Mouse (Mus musculus) cerebellum, adult 2 months (tissue): Measurements from ENCODE around the gene Gsg1l. TPM values are rescaled to one million over a fixed set of nuclear protein-coding genes. Genes with fewer than 3 reads are reported as not detected.

ENCODE experiments used
- DNase-seq, 2 experiments: peaks; one replicate each; pipeline ENCODE4 v3.0.0; 2021
- H3K27ac ChIP-seq: fragments of 200-500 bp; 2 replicates; pipeline ENCODE4 v1.5.1; 2012; ENCODE audit warnings: low read length, control low read depth, inconsistent platforms; ENCODE audit not compliant: insufficient read depth
- H3K27me3 ChIP-seq: fragments of 200-500 bp; 2 replicates; pipeline ENCODE4 v1.6.1; 2012; ENCODE audit warnings: inconsistent platforms, mild to moderate bottlenecking, low read length, moderate library complexity; ENCODE audit not compliant: control insufficient read depth, insufficient read depth
- H3K4me1 ChIP-seq: fragments of 200-500 bp; 2 replicates; pipeline ENCODE4 v1.6.1; 2011; ENCODE audit warnings: low read length; ENCODE audit not compliant: control insufficient read depth, insufficient read depth
- H3K4me3 ChIP-seq: fragments of 200-500 bp; replicated peaks from 2 replicates; pipeline ENCODE3; 2011; ENCODE audit warnings: mild to moderate bottlenecking, low read depth, low read length, control low read depth; ENCODE audit not compliant: insufficient read depth
- CTCF ChIP-seq: fragments of 200-500 bp; IDR thresholded peaks from 2 replicates; pipeline ENCODE4 v1.5.1; 2011; ENCODE audit warnings: low read depth, mild to moderate bottlenecking, control low read depth, low read length, moderate library complexity, borderline replicate concordance; ENCODE audit not compliant: insufficient read depth
- POLR2A ChIP-seq: fragments of 200-500 bp; IDR thresholded peaks from 2 replicates; pipeline ENCODE4 v1.6.1; 2011; ENCODE audit warnings: low read length, control low read depth, borderline replicate concordance; ENCODE audit not compliant: insufficient read depth
- WGBS: fragments of 180-500 bp; shearing (Covaris S2); methylation state at CpG from one replicate; pipeline ENCODE4 v1.1.7; 2018; 5-methylcytosine and 5-hydroxymethylcytosine counted together
- polyA plus RNA-seq: library from polyadenylated mRNA; depleted of rRNA; stranded (reverse); fragments of >200 nt; gene quantifications from 2 replicates; pipeline ENCODE4 v1.2.3, GENCODE M21; 2012

Gene Gsg1l
- polyA plus RNA-seq, 1 experiment = 17.5 TPM

- Histone ChIP-seq H3K4me3 (no peak overlapping the region), H3K27me3 (no peaks in the 10 kb centered on the region), H3K27ac (no peak overlapping the region), H3K4me1 (no peaks in the 10 kb centered on the region)
- WGBS = 96% methylated on average over 11 of the region's 11 CpGs
- no peak for DNase-seq
- no peak for TF ChIP-seq POLR2A
- TF ChIP-seq CTCF = no peak
These were observed 18.2 kb upstream of the Gsg1l start for GRCm38 (mm10) chr7:126100440-126100839.

GRCm38 (mm10) chr7:126099835-126100234 lies 17.6 kb upstream of the Gsg1l start:
- Histone ChIP-seq H3K27me3 (no peaks in the 10 kb centered on the region), H3K4me3 (no peak overlapping the region), H3K27ac (no peak overlapping the region), H3K4me1 (no peaks in the 10 kb centered on the region)
- TF ChIP-seq POLR2A (no peak), CTCF (no peak)
- DNase-seq = no peak
- 87% methylated on average over 2 of the region's 2 CpGs for WGBS

- DNase-seq = no peak
- WGBS = 94% methylated on average over 7 of the region's 7 CpGs
- Histone ChIP-seq H3K27me3 (no peaks in the 10 kb centered on the region), H3K4me3 (no peak overlapping the region), H3K27ac (no peak overlapping the region), H3K4me1 (no peaks in the 10 kb centered on the region)
- no peak for TF ChIP-seq POLR2A
These were observed 17.1 kb upstream of the Gsg1l start for GRCm38 (mm10) chr7:126099163-126099775.

GRCm38 (mm10) chr7:126097219-126097915 lies 15.2 kb upstream of the Gsg1l start:
- 84% methylated on average over 8 of the region's 9 CpGs for WGBS
- TF ChIP-seq POLR2A (no peak), CTCF (no peak)
- Histone ChIP-seq H3K4me1 (no peaks in the 10 kb centered on the region), H3K4me3 (no peak overlapping the region), H3K27me3 (no peaks in the 10 kb centered on the region), H3K27ac (no peak overlapping the region)
- no peak for DNase-seq

- Histone ChIP-seq H3K27me3 (no peaks in the 10 kb centered on the region), H3K4me3 (no peak overlapping the region), H3K27ac (no peak overlapping the region), H3K4me1 (no peaks in the 10 kb centered on the region)
- no peak for DNase-seq
- 79% methylated on average over 5 of the region's 5 CpGs for WGBS
- no peak for TF ChIP-seq POLR2A
- no peak for TF ChIP-seq CTCF
These were observed 14.4 kb upstream of the Gsg1l start for GRCm38 (mm10) chr7:126096596-126096995.

GRCm38 (mm10) chr7:126094738-126095137 lies 12.5 kb upstream of the Gsg1l start:
- WGBS = 75% methylated on average over 5 of the region's 5 CpGs
- H3K4me3 ChIP-seq = no peak overlapping the region
- H3K27me3 ChIP-seq = no peaks in the 10 kb centered on the region
- DNase-seq = no peak
- no peaks in the 10 kb centered on the region for H3K4me1 ChIP-seq
- TF ChIP-seq POLR2A = no peak
- TF ChIP-seq CTCF = no peak
- no peak overlapping the region for H3K27ac ChIP-seq

- no peaks in the 10 kb centered on the region for H3K27me3 ChIP-seq
- H3K4me1 ChIP-seq = no peaks in the 10 kb centered on the region
- WGBS = 35% methylated on average over 3 of the region's 3 CpGs
- TF ChIP-seq POLR2A (no peak), CTCF (no peak)
- H3K4me3 ChIP-seq = no peak overlapping the region
- H3K27ac ChIP-seq = no peak overlapping the region
- no peak for DNase-seq
These were observed 11.0 kb upstream of the Gsg1l start for GRCm38 (mm10) chr7:126093162-126093561.

GRCm38 (mm10) chr7:126089782-126090181 lies 7.6 kb upstream of the Gsg1l start:
- no peaks in the 10 kb centered on the region for H3K27me3 ChIP-seq
- TF ChIP-seq POLR2A = no peak
- peak; percentile 85; the same call in 1 of the 2 replicates for TF ChIP-seq CTCF
- H3K4me1 ChIP-seq = no peaks in the 10 kb centered on the region; the same call in 1 of the 2 replicates
- no peak overlapping the region for H3K27ac ChIP-seq
- DNase-seq = peak; percentile 61 to 69
- H3K4me3 ChIP-seq = no peak overlapping the region
- WGBS = 10% methylated on average over 6 of the region's 6 CpGs
